ENCODE assay signal across 8 mouse cellular contexts in genomic region chr3:89339416-89339815, GRCm38 (mm10). TPM values are rescaled to one million over a fixed set of nuclear protein-coding genes. Genes with fewer than 3 reads are reported as not detected.
A peak's percentile ranks its signal among the peaks of the same experiment; 100 is the strongest.
DNase-seq lines count a peak whose midpoint lies in the region; ATAC-seq lines count a peak whose summit lies in the region.

No protein-coding gene starts in this region.

- WGBS in midbrain, embryonic 10.5 days, result 27% methylated on average over 8 of the region's 8 CpGs
- 26% methylated on average over 8 of the region's 8 CpGs for WGBS in midbrain, embryonic 16.5 days
- WGBS in embryonic facial prominence, embryonic 14.5 days, result 25% methylated on average over 7 of the region's 8 CpGs
- WGBS in intestine, embryonic 16.5 days, result 24% methylated on average over 8 of the region's 8 CpGs
- WGBS in limb, embryonic 13.5 days, result 21% methylated on average over 8 of the region's 8 CpGs
- 25% methylated on average over 8 of the region's 8 CpGs for WGBS in neural tube, embryonic 11.5 days

- no peak overlapping the region for H3K9ac ChIP-seq in midbrain, embryonic 16.5 days (ENCODE audit: low read depth, low read length)
- H3K9ac ChIP-seq in embryonic facial prominence, embryonic 14.5 days (ENCODE audit: low read depth, low read length), result no peak overlapping the region
- no peak overlapping the region for H3K9ac ChIP-seq in intestine, embryonic 16.5 days (ENCODE audit: low read depth, low read length)
- no peak overlapping the region for H3K9ac ChIP-seq in limb, embryonic 13.5 days
- H3K9ac ChIP-seq in neural tube, embryonic 11.5 days (ENCODE audit: low read length), result no peak overlapping the region

- H3K27ac ChIP-seq in midbrain, embryonic 10.5 days (replicated peaks), result peak overlapping the region; percentile 72; the same call in 1 of the 2 replicates
- H3K27ac ChIP-seq in midbrain, embryonic 16.5 days (ENCODE audit: low read length), result no peak overlapping the region
- no peak overlapping the region for H3K27ac ChIP-seq in embryonic facial prominence, embryonic 14.5 days (replicated peaks; ENCODE audit: low read depth, low read length)
- H3K27ac ChIP-seq in intestine, embryonic 16.5 days (ENCODE audit: low read length), result 0 out of 2 replicates have a peak overlapping the region, but pooled peaks have one; percentile 5
- H3K27ac ChIP-seq in limb, embryonic 13.5 days, result peak overlapping the region; percentile 94; the same call in 1 of the 2 replicates
- no peak overlapping the region for H3K27ac ChIP-seq in neural tube, embryonic 11.5 days (ENCODE audit: low read depth, low read length)

- H3K4me3 ChIP-seq in midbrain, embryonic 10.5 days, result peak overlapping the region; percentile 91; the same call in 1 of the 2 replicates
- no peak overlapping the region for H3K4me3 ChIP-seq in midbrain, embryonic 16.5 days (ENCODE audit: low read depth, low read length)
- no peak overlapping the region for H3K4me3 ChIP-seq in embryonic facial prominence, embryonic 14.5 days (ENCODE audit: low read depth, low read length)
- H3K4me3 ChIP-seq in intestine, embryonic 16.5 days (ENCODE audit: low read length), result no peak overlapping the region
- H3K4me3 ChIP-seq in limb, embryonic 13.5 days, result peak overlapping the region; percentile 88
- no peak overlapping the region for H3K4me3 ChIP-seq in neural tube, embryonic 11.5 days (ENCODE audit: low read depth, low read length)

- peaks cover 23% of the 10 kb centered on the region for H3K27me3 ChIP-seq in midbrain, embryonic 10.5 days (ENCODE audit: low read depth, poor library complexity, severe bottlenecking)
- H3K27me3 ChIP-seq in midbrain, embryonic 16.5 days (ENCODE audit: control insufficient read depth, insufficient read depth, low read depth, low read length), result no peaks in the 10 kb centered on the region
- H3K27me3 ChIP-seq in embryonic facial prominence, embryonic 14.5 days (replicated peaks; ENCODE audit: control insufficient read depth, insufficient read depth, low read length), result no peaks in the 10 kb centered on the region
- H3K27me3 ChIP-seq in intestine, embryonic 16.5 days (replicated peaks; ENCODE audit: control insufficient read depth, insufficient read depth, low read length), result no peaks in the 10 kb centered on the region
- no peaks in the 10 kb centered on the region for H3K27me3 ChIP-seq in limb, embryonic 13.5 days
- H3K27me3 ChIP-seq in neural tube, embryonic 11.5 days (ENCODE audit: control insufficient read depth, insufficient read depth, low read length), result no peaks in the 10 kb centered on the region

- DNase-seq in midbrain, embryonic 10.5 days (ENCODE audit: low spot score), result peak; percentile 88
- peak; percentile 92 for DNase-seq in ZHBTc4 (ENCODE audit: low read depth, low spot score)
- DNase-seq in embryonic facial prominence, embryonic 14.5 days (ENCODE audit: low spot score), result no peak
- peak; percentile 84 for DNase-seq in neural tube, embryonic 11.5 days (ENCODE audit: low spot score)
- DNase-seq in urinary bladder, postnatal 36 days (ENCODE audit: low spot score in 2 of 2), result peak; percentile 58 to 72

- no peaks in the 10 kb centered on the region for H3K9me3 ChIP-seq in midbrain, embryonic 10.5 days (replicated peaks)
- no peaks in the 10 kb centered on the region for H3K9me3 ChIP-seq in midbrain, embryonic 16.5 days (replicated peaks; ENCODE audit: control insufficient read depth, low read length, poor library complexity, severe bottlenecking)
- H3K9me3 ChIP-seq in embryonic facial prominence, embryonic 14.5 days (ENCODE audit: control insufficient read depth, low read length), result no peaks in the 10 kb centered on the region
- H3K9me3 ChIP-seq in intestine, embryonic 16.5 days (ENCODE audit: control insufficient read depth, low read length), result no peaks in the 10 kb centered on the region
- H3K9me3 ChIP-seq in limb, embryonic 13.5 days, result no peaks in the 10 kb centered on the region
- no peaks in the 10 kb centered on the region for H3K9me3 ChIP-seq in neural tube, embryonic 11.5 days (ENCODE audit: control insufficient read depth, low read length)

- ATAC-seq in midbrain, embryonic 16.5 days, result no peak
- ATAC-seq in embryonic facial prominence, embryonic 14.5 days (ENCODE audit: low read depth), result no peak
- ATAC-seq in intestine, embryonic 16.5 days, result peak; percentile 8
- ATAC-seq in limb, embryonic 13.5 days (ENCODE audit: low FRiP score, low read depth), result no peak
- no peak for ATAC-seq in neural tube, embryonic 11.5 days (ENCODE audit: insufficient read depth, low FRiP score, low TSS enrichment)

- H3K4me2 ChIP-seq in midbrain, embryonic 16.5 days (ENCODE audit: low read length), result no peak overlapping the region
- H3K4me2 ChIP-seq in embryonic facial prominence, embryonic 14.5 days (ENCODE audit: low read depth, low read length), result 0 out of 2 replicates have a peak overlapping the region, but pooled peaks have one; percentile 74
- H3K4me2 ChIP-seq in intestine, embryonic 16.5 days (ENCODE audit: low read depth, low read length), result no peak overlapping the region
- H3K4me2 ChIP-seq in limb, embryonic 13.5 days (replicated peaks), result peak overlapping the region; percentile 92
- peak overlapping the region; percentile 59; the same call in 1 of the 2 replicates for H3K4me2 ChIP-seq in neural tube, embryonic 11.5 days (ENCODE audit: low read depth)

- H3K36me3 ChIP-seq in midbrain, embryonic 10.5 days, result peaks cover 36% of the 10 kb centered on the region
- H3K36me3 ChIP-seq in midbrain, embryonic 16.5 days (ENCODE audit: control insufficient read depth, insufficient read depth, low read length), result no peaks in the 10 kb centered on the region
- H3K36me3 ChIP-seq in embryonic facial prominence, embryonic 14.5 days (ENCODE audit: control insufficient read depth, insufficient read depth, low read length), result peaks cover 25% of the 10 kb centered on the region
- H3K36me3 ChIP-seq in intestine, embryonic 16.5 days (ENCODE audit: control insufficient read depth, insufficient read depth, low read length), result 0 out of 2 replicates have a peak, but pooled peaks cover 7% of the 10 kb centered on the region
- peaks cover 39% of the 10 kb centered on the region for H3K36me3 ChIP-seq in limb, embryonic 13.5 days
- peaks cover 5% of the 10 kb centered on the region; the same call in 1 of the 2 replicates for H3K36me3 ChIP-seq in neural tube, embryonic 11.5 days (ENCODE audit: control insufficient read depth, insufficient read depth, low read length)

- peaks cover 62% of the 10 kb centered on the region for H3K4me1 ChIP-seq in midbrain, embryonic 10.5 days
- H3K4me1 ChIP-seq in midbrain, embryonic 16.5 days (ENCODE audit: control insufficient read depth, insufficient read depth, low read length), result peaks cover 34% of the 10 kb centered on the region
- peaks cover 25% of the 10 kb centered on the region for H3K4me1 ChIP-seq in embryonic facial prominence, embryonic 14.5 days (ENCODE audit: control insufficient read depth, insufficient read depth, low read length)
- H3K4me1 ChIP-seq in intestine, embryonic 16.5 days (ENCODE audit: control insufficient read depth, insufficient read depth, low read length), result peaks cover 36% of the 10 kb centered on the region
- peaks cover 54% of the 10 kb centered on the region for H3K4me1 ChIP-seq in limb, embryonic 13.5 days
- H3K4me1 ChIP-seq in neural tube, embryonic 11.5 days (ENCODE audit: control insufficient read depth, insufficient read depth, low read length), result peaks cover 28% of the 10 kb centered on the region

RNA-seq across cellular contexts. Expression of gene Efna4, which starts 1.6 kb away (rescaled TPM):
- 20.5 and 21.9 TPM in 2 replicates for polyA plus RNA-seq in midbrain, embryonic 10.5 days (2016; fragmentation: Nextera tagmentation; extraction: Ambion mirVana)
- polyA plus RNA-seq in midbrain, embryonic 16.5 days (2015; fragmentation: Nextera tagmentation; extraction: Ambion mirVana), result 3.7 and 4.2 TPM in 2 replicates
- polyA plus RNA-seq in embryonic facial prominence, embryonic 14.5 days (2014; fragmentation: Nextera tagmentation; extraction: Ambion mirVana), result 17.5 and 20.7 TPM in 2 replicates
- 12.1 and 14.1 TPM in 2 replicates for polyA plus RNA-seq in intestine, embryonic 16.5 days (2015; fragmentation: Nextera tagmentation; extraction: Ambion mirVana)
- polyA plus RNA-seq in limb, embryonic 13.5 days (2015; fragmentation: Nextera tagmentation; extraction: Ambion mirVana), result 49.0 and 51.6 TPM in 2 replicates
- polyA plus RNA-seq in neural tube, embryonic 11.5 days (2014; fragmentation: Nextera tagmentation; extraction: Ambion mirVana), result 20.5 and 21.6 TPM in 2 replicates

RNA-seq across cellular contexts. Expression of gene Adam15, which starts 10.4 kb away (rescaled TPM):
- polyA plus RNA-seq in midbrain, embryonic 10.5 days (2016; fragmentation: Nextera tagmentation; extraction: Ambion mirVana), result 30.5 and 34.9 TPM in 2 replicates
- 60.6 and 78.2 TPM in 2 replicates for polyA plus RNA-seq in midbrain, embryonic 16.5 days (2015; fragmentation: Nextera tagmentation; extraction: Ambion mirVana)
- 44.4 and 51.7 TPM in 2 replicates for polyA plus RNA-seq in embryonic facial prominence, embryonic 14.5 days (2014; fragmentation: Nextera tagmentation; extraction: Ambion mirVana)
- 49.3 and 51.6 TPM in 2 replicates for polyA plus RNA-seq in intestine, embryonic 16.5 days (2015; fragmentation: Nextera tagmentation; extraction: Ambion mirVana)
- 50.3 and 52.2 TPM in 2 replicates for polyA plus RNA-seq in limb, embryonic 13.5 days (2015; fragmentation: Nextera tagmentation; extraction: Ambion mirVana)
- 16.3 and 18.3 TPM in 2 replicates for polyA plus RNA-seq in neural tube, embryonic 11.5 days (2014; fragmentation: Nextera tagmentation; extraction: Ambion mirVana)

RNA-seq across cellular contexts. Expression of gene Efna3, which starts 16.7 kb away (rescaled TPM):
- 3.9 and 7.0 TPM in 2 replicates for polyA plus RNA-seq in midbrain, embryonic 10.5 days (2016; fragmentation: Nextera tagmentation; extraction: Ambion mirVana)
- 40.5 and 59.0 TPM in 2 replicates for polyA plus RNA-seq in midbrain, embryonic 16.5 days (2015; fragmentation: Nextera tagmentation; extraction: Ambion mirVana)
- 18.7 and 21.2 TPM in 2 replicates for polyA plus RNA-seq in embryonic facial prominence, embryonic 14.5 days (2014; fragmentation: Nextera tagmentation; extraction: Ambion mirVana)
- polyA plus RNA-seq in intestine, embryonic 16.5 days (2015; fragmentation: Nextera tagmentation; extraction: Ambion mirVana), result 5.9 and 7.5 TPM in 2 replicates
- polyA plus RNA-seq in limb, embryonic 13.5 days (2015; fragmentation: Nextera tagmentation; extraction: Ambion mirVana), result 27.4 and 30.6 TPM in 2 replicates
- 32.7 and 36.5 TPM in 2 replicates for polyA plus RNA-seq in neural tube, embryonic 11.5 days (2014; fragmentation: Nextera tagmentation; extraction: Ambion mirVana)

RNA-seq across cellular contexts. Expression of gene Dcst2, which starts 22.4 kb away (rescaled TPM):
- polyA plus RNA-seq in midbrain, embryonic 10.5 days (2016; fragmentation: Nextera tagmentation; extraction: Ambion mirVana), result 0.11 and 0.12 TPM in 2 replicates
- polyA plus RNA-seq in midbrain, embryonic 16.5 days (2015; fragmentation: Nextera tagmentation; extraction: Ambion mirVana), result 0.09 and 0.25 TPM in 2 replicates
- polyA plus RNA-seq in embryonic facial prominence, embryonic 14.5 days (2014; fragmentation: Nextera tagmentation; extraction: Ambion mirVana), result not detected in 2 replicates
- polyA plus RNA-seq in intestine, embryonic 16.5 days (2015; fragmentation: Nextera tagmentation; extraction: Ambion mirVana), result 2.8 and 5.0 TPM in 2 replicates
- polyA plus RNA-seq in limb, embryonic 13.5 days (2015; fragmentation: Nextera tagmentation; extraction: Ambion mirVana), result 0.27 and 0.34 TPM in 2 replicates
- polyA plus RNA-seq in neural tube, embryonic 11.5 days (2014; fragmentation: Nextera tagmentation; extraction: Ambion mirVana), result 0.20 TPM in 1 of 2 replicates, not detected in the other

RNA-seq across cellular contexts. Expression of gene Dcst1, which starts 25.6 kb away (rescaled TPM):
- 0.11 and 0.20 TPM in 2 replicates for polyA plus RNA-seq in midbrain, embryonic 10.5 days (2016; fragmentation: Nextera tagmentation; extraction: Ambion mirVana)
- polyA plus RNA-seq in midbrain, embryonic 16.5 days (2015; fragmentation: Nextera tagmentation; extraction: Ambion mirVana), result 0.96 and 0.98 TPM in 2 replicates
- 0.26 and 0.33 TPM in 2 replicates for polyA plus RNA-seq in embryonic facial prominence, embryonic 14.5 days (2014; fragmentation: Nextera tagmentation; extraction: Ambion mirVana)
- 3.5 and 5.0 TPM in 2 replicates for polyA plus RNA-seq in intestine, embryonic 16.5 days (2015; fragmentation: Nextera tagmentation; extraction: Ambion mirVana)
- polyA plus RNA-seq in limb, embryonic 13.5 days (2015; fragmentation: Nextera tagmentation; extraction: Ambion mirVana), result 0.38 and 0.51 TPM in 2 replicates
- 0.31 and 0.41 TPM in 2 replicates for polyA plus RNA-seq in neural tube, embryonic 11.5 days (2014; fragmentation: Nextera tagmentation; extraction: Ambion mirVana)

Comparison
In these comparisons a context has a peak if more than half of its experiments do, and no peak if none do; other contexts are left out.
1. H3K27ac ChIP-seq: peak in midbrain, embryonic 10.5 days (single experiment), intestine, embryonic 16.5 days (single experiment) and limb, embryonic 13.5 days (single experiment); none in midbrain, embryonic 16.5 days (single experiment), embryonic facial prominence, embryonic 14.5 days (single experiment) and neural tube, embryonic 11.5 days (single experiment).
2. H3K4me3 ChIP-seq: peak in midbrain, embryonic 10.5 days (single experiment) and limb, embryonic 13.5 days (single experiment); none in midbrain, embryonic 16.5 days (single experiment), embryonic facial prominence, embryonic 14.5 days (single experiment), intestine, embryonic 16.5 days (single experiment) and neural tube, embryonic 11.5 days (single experiment).
3. H3K4me2 ChIP-seq: peak in embryonic facial prominence, embryonic 14.5 days (single experiment), limb, embryonic 13.5 days (single experiment) and neural tube, embryonic 11.5 days (single experiment); none in midbrain, embryonic 16.5 days (single experiment) and intestine, embryonic 16.5 days (single experiment).